Mouse (Mus musculus) embryonic fibroblast, embryonic 13.5 days (primary cell): ENCODE results near the gene Lama4.

Experiments used
- CTCF ChIP-seq: IDR thresholded peaks from 2 replicates; pipeline ENCODE4 v1.5.1; 2011; ENCODE audit warnings: mild to moderate bottlenecking, control low read depth, low read length, moderate library complexity, borderline replicate concordance; ENCODE audit not compliant: insufficient read depth
- POLR2A ChIP-seq: IDR thresholded peaks from 2 replicates; pipeline ENCODE4 v1.6.1; 2011; ENCODE audit warnings: low read depth, mild to moderate bottlenecking, control low read depth, low read length, moderate library complexity

DNA sequence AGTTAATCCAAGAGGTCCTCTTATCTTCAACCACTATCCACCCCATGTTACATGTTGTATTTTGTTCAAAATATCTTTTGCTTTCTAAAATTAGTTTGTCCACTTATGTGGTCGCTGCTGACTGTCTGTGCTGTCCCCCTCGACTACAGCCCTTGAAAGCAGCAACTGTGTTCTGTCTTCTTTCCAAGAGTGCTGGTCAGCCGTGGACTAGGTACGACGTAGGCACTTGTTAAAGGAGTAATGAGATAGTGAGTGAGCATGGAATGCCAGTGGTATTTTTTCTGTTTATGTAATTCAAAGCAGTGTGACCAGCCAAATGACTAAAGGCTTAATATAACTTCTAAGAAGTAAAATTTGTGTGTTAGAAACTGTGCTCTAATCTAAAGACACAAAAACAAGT, 90.7 kb downstream of the Lama4 start:
- TF ChIP-seq CTCF (no peak), POLR2A (no peak)
